Mouse (Mus musculus) embryonic fibroblast, embryonic 13.5 days (primary cell): ENCODE results near the gene Efhd2.

Experiments
- CTCF ChIP-seq: IDR thresholded peaks from 2 replicates; pipeline ENCODE4 v1.5.1; 2011; ENCODE audit warnings: mild to moderate bottlenecking, control low read depth, low read length, moderate library complexity, borderline replicate concordance; ENCODE audit not compliant: insufficient read depth
- POLR2A ChIP-seq: IDR thresholded peaks from 2 replicates; pipeline ENCODE4 v1.6.1; 2011; ENCODE audit warnings: low read depth, mild to moderate bottlenecking, control low read depth, low read length, moderate library complexity

DNA sequence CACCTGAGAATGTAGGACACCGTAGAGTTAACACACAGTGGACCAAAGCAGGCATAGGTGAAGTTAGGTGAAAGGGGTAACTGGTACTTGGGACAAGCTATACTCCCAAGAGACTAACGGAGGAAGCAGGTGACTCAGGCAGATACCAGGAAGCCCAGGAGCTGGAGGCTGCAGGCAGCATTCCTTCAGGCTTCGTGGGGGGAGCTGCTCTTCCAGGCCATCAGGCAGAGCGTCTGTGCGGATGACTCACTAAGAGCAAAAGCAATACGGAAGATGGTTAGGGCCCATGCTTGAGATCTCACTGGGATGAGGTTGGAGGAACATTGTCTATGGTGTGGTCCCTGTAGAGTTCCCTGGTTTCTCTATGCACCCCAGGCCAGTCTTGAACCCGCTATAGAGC lies 8.1 kb upstream of the Efhd2 start:
- TF ChIP-seq CTCF (no peak), POLR2A (no peak)
